Mouse (Mus musculus) monocyte, adult 5-6 weeks (primary cell): ENCODE results near the gene Carns1. TPM values are rescaled to one million over a fixed set of nuclear protein-coding genes. Genes with fewer than 3 reads are reported as not detected.

Experiments
- ATAC-seq: fragments of 153-309, 156-312 bp; replicated peaks from 2 replicates; pipeline ENCODE4 v1.8.0; 2017; ENCODE audit warnings: mild to moderate bottlenecking; ENCODE audit not compliant: low TSS enrichment, insufficient number of reproducible peaks, severe bottlenecking, poor library complexity, low FRiP score
- total RNA-seq: library from RNA; stranded (forward); fragments of 200-1000, 200-491, 200-594 nt; gene quantifications from 3 replicates; pipeline ENCODE4 v1.2.3, GENCODE M21; 2017

Carns1 gene
- total RNA-seq, 1 experiment from 2014 or later = 18.7 TPM

GRCm38 (mm10) chr19:4183689-4184088 lies 8.4 kb upstream of the Carns1 start:
- ATAC-seq = no peak

- peak; percentile 88 for ATAC-seq
Observed at GRCm38 (mm10) chr19:4181892-4182291, 6.6 kb upstream of the Carns1 start.

- ATAC-seq = no peak
Observed at GRCm38 (mm10) chr19:4180411-4180810, 5.1 kb upstream of the Carns1 start.

- no peak for ATAC-seq
Observed at GRCm38 (mm10) chr19:4172925-4173324, 2.4 kb downstream of the Carns1 start.

GRCm38 (mm10) chr19:4171393-4172290 lies 3.6 kb downstream of the Carns1 start:
- ATAC-seq = peak; percentile 9; the same call in 1 of the 2 replicates

GRCm38 (mm10) chr19:4170723-4171392 lies 4.4 kb downstream of the Carns1 start:
- ATAC-seq = no peak

GRCm38 (mm10) chr19:4169810-4170209 lies 5.5 kb downstream of the Carns1 start:
- ATAC-seq = no peak

- ATAC-seq = peak; percentile 88
Observed at GRCm38 (mm10) chr19:4169378-4169784, 5.9 kb downstream of the Carns1 start.

- no peak for ATAC-seq
Observed at GRCm38 (mm10) chr19:4166678-4167476, 8.4 kb downstream of the Carns1 start.

GRCm38 (mm10) chr19:4164721-4165120 lies 10.6 kb downstream of the Carns1 start:
- no peak for ATAC-seq

GRCm38 (mm10) chr19:4164100-4164499 lies 11.2 kb downstream of the Carns1 start:
- no peak for ATAC-seq

GRCm38 (mm10) chr19:4163543-4163887 lies 11.8 kb downstream of the Carns1 start:
- no peak for ATAC-seq

- peak; percentile 94 for ATAC-seq
Observed at GRCm38 (mm10) chr19:4162646-4163542, 12.4 kb downstream of the Carns1 start, which contains the start of gene Rps6kb2. TSS of gene Rps6kb2 (minus strand) at chr19:4163354.

GRCm38 (mm10) chr19:4159049-4159448 lies 16.2 kb downstream of the Carns1 start:
- ATAC-seq = no peak

- ATAC-seq = no peak
Observed at GRCm38 (mm10) chr19:4156771-4157170, 18.5 kb downstream of the Carns1 start.

GRCm38 (mm10) chr19:4156073-4156579 lies 19.2 kb downstream of the Carns1 start:
- ATAC-seq = no peak

GRCm38 (mm10) chr19:4155223-4156072 lies 19.8 kb downstream of the Carns1 start:
- no peak for ATAC-seq
